Mouse (Mus musculus) testis, adult 2 months (tissue): ENCODE measurements around the gene Gata3.

Source experiments
- CTCF ChIP-seq: fragments of 200-500 bp; IDR thresholded peaks from 2 replicates; pipeline ENCODE4 v1.5.1; 2012; ENCODE audit warnings: low read depth, mild to moderate bottlenecking, inconsistent platforms, low read length, moderate library complexity; ENCODE audit not compliant: control insufficient read depth, insufficient read depth, insufficient replicate concordance
- POLR2A ChIP-seq: fragments of 200-500 bp; IDR thresholded peaks from 2 replicates; pipeline ENCODE4 v1.6.1; 2012; ENCODE audit warnings: low read depth, mild to moderate bottlenecking, inconsistent platforms, low read length, moderate library complexity; ENCODE audit not compliant: control insufficient read depth

GRCm38 (mm10) chr2:9879493-9879892 is 10.3 kb downstream of the Gata3 start:
- peak; percentile 46; the same call in 1 of the 2 replicates for TF ChIP-seq CTCF
- TF ChIP-seq POLR2A: no peak
